In the genomic region with DNA sequence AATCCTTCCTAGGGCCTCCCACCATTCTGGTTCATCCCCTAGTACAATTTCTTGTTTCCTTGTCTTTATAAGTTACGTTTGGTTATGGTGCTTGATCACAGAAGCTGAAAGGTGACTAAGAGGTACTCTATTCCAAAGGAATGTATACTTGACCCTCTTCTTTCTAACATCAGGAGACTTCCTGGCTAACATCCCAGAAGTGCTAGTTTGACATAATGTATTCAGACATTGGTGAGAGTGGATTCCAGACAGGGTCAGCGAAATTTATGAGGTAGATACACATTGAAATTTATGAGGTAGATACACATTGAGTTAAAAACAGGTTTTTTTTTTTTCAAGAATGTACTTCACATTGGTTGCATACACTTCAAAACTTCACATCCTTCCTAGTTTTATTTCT, we compare ENCODE assay signal across 14 mouse cellular contexts.
"Had no signal": no experiment of that assay in that cellular context is flagged by ENCODE, and none has a peak within 500 bp of the region (broad histone marks: within the 10 kb centered on the region; RNA-seq: fewer than 3 reads in every experiment).

No protein-coding gene starts in this region.

- H3K4me2 ChIP-seq: intestine, embryonic 15.5 days; limb, embryonic 12.5 days; liver, embryonic 13.5 days; lung, embryonic 14.5 days had no signal

- H3K36me3 ChIP-seq: intestine, embryonic 15.5 days; limb, embryonic 12.5 days; liver, embryonic 13.5 days had no signal

- DNase-seq: kidney, adult 11 months; kidney, postnatal 36 days; layer of hippocampus, postnatal 36 days; liver; liver, embryonic 13.5 days; lung, embryonic 14.5 days; midbrain, embryonic 14.5 days; thymus, adult 18-20 months; thymus, postnatal 36 days had no signal

- ATAC-seq: intestine, embryonic 15.5 days; lung, postnatal 0 days had no signal

- H3K4me3 ChIP-seq: intestine, embryonic 15.5 days; left cerebral cortex, adult 2 months; limb, embryonic 12.5 days; liver, embryonic 13.5 days had no signal

- H3K27ac ChIP-seq: intestine, embryonic 15.5 days; left cerebral cortex, adult 2 months; limb, embryonic 12.5 days; liver, embryonic 13.5 days; macrophage had no signal

- H3K4me1 ChIP-seq: intestine, embryonic 15.5 days; limb, embryonic 12.5 days; liver, embryonic 13.5 days had no signal

- H3K9ac ChIP-seq: intestine, embryonic 15.5 days; limb, embryonic 12.5 days; liver, embryonic 13.5 days; lung, embryonic 14.5 days had no signal

- H3K9me3 ChIP-seq: intestine, embryonic 15.5 days; limb, embryonic 12.5 days; liver, embryonic 13.5 days had no signal

- H3K27me3 ChIP-seq: intestine, embryonic 15.5 days; limb, embryonic 12.5 days; liver, embryonic 13.5 days had no signal
